Mouse (Mus musculus) retina, adult 2 months (tissue): ENCODE data around the gene Gm826.

Experiments
- DNase-seq: peaks from one replicate; pipeline ENCODE4 v3.0.0-alpha.2; 2012; ENCODE audit warnings: low read depth, low spot score

Gene Gm826

GRCm38 (mm10) chr2:160275959-160276657 is 57.9 kb downstream of the Gm826 start:
- DNase-seq, result no peak

- DNase-seq, result no peak
These were observed 66.0 kb downstream of the Gm826 start for GRCm38 (mm10) chr2:160267828-160268453.

GRCm38 (mm10) chr2:160263861-160264260 is 70.1 kb downstream of the Gm826 start:
- DNase-seq, result no peak

- DNase-seq, result no peak
These were observed 72.4 kb downstream of the Gm826 start for GRCm38 (mm10) chr2:160261538-160261937.
